Mouse (Mus musculus) liver, adult 2 months (tissue): ENCODE data around the gene Ntng2. TPM values are rescaled to one million over a fixed set of nuclear protein-coding genes. Genes with fewer than 3 reads are reported as not detected.

ENCODE experiments used
- DNase-seq: peaks from one replicate; pipeline ENCODE4 v3.0.0-alpha.2; 2011; ENCODE audit warnings: low read depth, low spot score; ENCODE audit errors: extremely low read depth
- H3K27ac ChIP-seq: fragments of 200-500 bp; replicated peaks from 2 replicates; pipeline ENCODE4 v1.5.1; 2012; ENCODE audit warnings: low read depth, mild to moderate bottlenecking, control low read depth, inconsistent platforms, low read length; ENCODE audit not compliant: insufficient read depth
- H3K27me3 ChIP-seq: fragments of 200-500 bp; 2 replicates; pipeline ENCODE4 v1.6.1; 2012; ENCODE audit warnings: mild to moderate bottlenecking, moderate library complexity, low read length, inconsistent platforms; ENCODE audit not compliant: control insufficient read depth, insufficient read depth
- H3K36me3 ChIP-seq: fragments of 200-500 bp; 2 replicates; pipeline ENCODE4 v1.6.1; 2012; ENCODE audit warnings: low read length, inconsistent platforms; ENCODE audit not compliant: control insufficient read depth, insufficient read depth
- H3K4me1 ChIP-seq: fragments of 200-500 bp; 2 replicates; pipeline ENCODE4 v1.6.1; 2011; ENCODE audit warnings: low read length; ENCODE audit not compliant: control insufficient read depth, insufficient read depth
- H3K4me3 ChIP-seq: fragments of 200-500 bp; 2 replicates; pipeline ENCODE4 v1.5.1; 2011; ENCODE audit warnings: low read depth, mild to moderate bottlenecking, control low read depth, low read length, moderate library complexity; ENCODE audit not compliant: insufficient read depth
- H3K79me2 ChIP-seq: fragments of 200-500 bp; 2 replicates; pipeline ENCODE4 v1.6.1; 2012; ENCODE audit warnings: inconsistent platforms, mild to moderate bottlenecking, low read length, moderate library complexity; ENCODE audit not compliant: control insufficient read depth, insufficient read depth
- H3K9ac ChIP-seq: fragments of 200-500 bp; 2 replicates; pipeline ENCODE4 v1.6.1; 2012; ENCODE audit warnings: low read depth, mild to moderate bottlenecking, control low read depth, inconsistent platforms, low read length
- CTCF ChIP-seq: fragments of 200-500 bp; IDR thresholded peaks from 2 replicates; pipeline ENCODE4 v1.5.1; 2011; ENCODE audit warnings: low read depth, low read length, control low read depth
- POLR2A ChIP-seq: fragments of 200-500 bp; IDR thresholded peaks from 2 replicates; pipeline ENCODE4 v1.6.1; 2011; ENCODE audit warnings: low read length, control low read depth; ENCODE audit not compliant: insufficient read depth; ENCODE audit errors: extremely low read depth
- WGBS: fragments of 180-500 bp; shearing (Covaris S2); methylation state at CpG from one replicate; pipeline ENCODE4 v1.1.7; 2018; 5-methylcytosine and 5-hydroxymethylcytosine counted together
- polyA plus RNA-seq: library from polyadenylated mRNA; depleted of rRNA; stranded (reverse); fragments of >200 nt; gene quantifications from 2 replicates; pipeline ENCODE4 v1.2.3, GENCODE M21; 2012; rRNA removed
- total RNA-seq: library from RNA; depleted of rRNA; stranded (reverse); fragments of >200 nt; gene quantifications from 2 replicates; pipeline ENCODE4 v1.2.3, GENCODE M21; 2014; rRNA removed

Gene Ntng2
- total RNA-seq (0.87 and 1.5 TPM in 2 replicates), polyA plus RNA-seq (4.0 and 5.1 TPM in 2 replicates)

DNA sequence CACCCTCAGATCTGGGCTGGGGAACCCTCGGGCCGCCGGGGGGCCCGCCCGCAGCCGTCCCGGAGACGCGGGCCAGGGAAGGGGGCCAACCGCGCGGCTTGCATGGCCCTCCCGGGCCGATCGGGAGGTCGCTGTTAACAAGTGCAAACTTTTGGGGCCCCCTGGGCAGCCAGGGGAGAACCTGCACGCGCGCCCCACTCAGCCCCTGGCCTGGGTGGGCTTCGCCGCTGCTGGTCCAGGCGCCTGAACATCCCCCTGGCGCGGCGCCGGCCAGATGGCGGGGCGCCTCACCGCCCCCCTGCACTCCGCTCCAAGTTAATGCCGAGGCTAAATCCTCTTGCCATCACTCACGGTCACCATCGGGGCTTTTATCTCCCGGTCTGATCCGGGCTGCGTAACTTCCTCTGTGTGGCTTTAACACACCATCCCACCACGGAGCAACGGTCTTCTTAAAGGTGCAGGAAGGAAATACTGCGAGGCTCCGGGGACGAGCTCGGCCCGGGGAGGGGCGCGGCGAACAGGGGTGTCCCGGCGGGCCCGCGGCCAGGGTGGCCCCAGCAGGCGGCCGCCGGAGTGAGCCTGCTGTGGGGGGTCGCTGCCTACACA lies at the start of gene Ntng2:
TSS of gene Ntng2 (minus strand) at position 407 of the 606 bp plus-strand sequence.
- DNase-seq = peak; percentile 14
- H3K9ac ChIP-seq = peak within 1 kb of the TSS; percentile 67
- H3K27ac ChIP-seq = peak within 1 kb of the TSS; percentile 59

DNA sequence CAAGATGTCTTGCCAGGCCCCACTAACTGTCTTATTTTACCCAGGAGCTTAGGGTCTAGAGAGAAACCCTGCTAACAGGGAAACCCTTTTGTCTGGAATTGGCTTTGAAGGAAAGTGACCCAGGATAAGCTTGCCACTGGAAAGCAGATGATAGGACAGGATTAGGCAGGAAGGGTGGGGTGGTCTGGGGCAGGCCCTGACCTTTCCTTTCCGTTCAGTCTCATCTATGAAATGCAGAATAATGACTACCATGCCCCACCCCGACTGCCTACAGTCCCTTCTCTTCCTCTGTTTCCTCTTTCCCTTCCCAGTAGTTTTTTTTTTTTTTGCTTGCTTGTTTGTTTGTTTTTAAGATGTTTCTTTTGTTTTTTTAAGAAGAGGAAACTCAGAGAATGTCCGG lies 42.8 kb upstream of the Ntng2 start:
- Histone ChIP-seq H3K4me1 (no peaks in the 10 kb centered on the region; the same call in 1 of the 2 replicates), H3K4me3 (no peak overlapping the region), H3K79me2 (no peaks in the 10 kb centered on the region), H3K9ac (no peak overlapping the region), H3K36me3 (no peaks in the 10 kb centered on the region), H3K27me3 (no peaks in the 10 kb centered on the region), H3K27ac (no peak overlapping the region)
- TF ChIP-seq CTCF = no peak
- TF ChIP-seq POLR2A = no peak
- 68% methylated on average over 3 of the region's 3 CpGs for WGBS
- DNase-seq = peak; percentile 10

More for the DNA sequence above, at the start of gene Ntng2:
- no peaks in the 10 kb centered on the region for H3K36me3 ChIP-seq
- no peaks in the 10 kb centered on the region for H3K79me2 ChIP-seq
- H3K4me3 ChIP-seq = peak within 1 kb of the TSS; percentile 62
- H3K27me3 ChIP-seq = peaks cover 7% of the 10 kb centered on the region
- 2% methylated on average over 53 of the region's 54 CpGs for WGBS
- no peaks in the 10 kb centered on the region for H3K4me1 ChIP-seq
- TF ChIP-seq CTCF (no peak), POLR2A (no peak)

DNA sequence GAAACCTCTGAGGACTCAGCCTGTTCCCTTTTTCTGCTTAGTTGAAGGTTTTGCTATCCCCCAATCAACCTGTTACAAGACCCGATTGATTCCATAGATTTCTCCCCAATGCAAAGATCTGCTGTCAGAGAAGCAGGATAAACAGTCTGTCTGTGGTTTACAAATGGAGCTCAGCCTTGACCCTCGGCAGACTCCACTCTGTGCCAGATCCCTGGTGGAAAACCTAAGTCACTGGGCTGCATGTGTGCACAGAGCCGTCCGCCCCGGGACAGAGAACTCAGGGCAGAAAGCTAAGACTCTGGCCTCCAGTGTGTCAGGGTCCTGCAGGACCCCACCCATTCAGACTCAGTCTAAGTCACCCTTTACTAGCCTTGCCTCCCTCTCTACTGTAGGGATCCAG lies 34.8 kb upstream of the Ntng2 start:
- WGBS = 49% methylated on average over 5 of the region's 5 CpGs
- no peaks in the 10 kb centered on the region for H3K79me2 ChIP-seq
- TF ChIP-seq CTCF = no peak
- TF ChIP-seq POLR2A = no peak
- H3K27me3 ChIP-seq = no peaks in the 10 kb centered on the region
- no peak for DNase-seq
- no peak overlapping the region for H3K27ac ChIP-seq
- no peak overlapping the region for H3K9ac ChIP-seq
- H3K4me1 ChIP-seq = no peaks in the 10 kb centered on the region
- no peak overlapping the region for H3K4me3 ChIP-seq
- no peaks in the 10 kb centered on the region for H3K36me3 ChIP-seq

DNA sequence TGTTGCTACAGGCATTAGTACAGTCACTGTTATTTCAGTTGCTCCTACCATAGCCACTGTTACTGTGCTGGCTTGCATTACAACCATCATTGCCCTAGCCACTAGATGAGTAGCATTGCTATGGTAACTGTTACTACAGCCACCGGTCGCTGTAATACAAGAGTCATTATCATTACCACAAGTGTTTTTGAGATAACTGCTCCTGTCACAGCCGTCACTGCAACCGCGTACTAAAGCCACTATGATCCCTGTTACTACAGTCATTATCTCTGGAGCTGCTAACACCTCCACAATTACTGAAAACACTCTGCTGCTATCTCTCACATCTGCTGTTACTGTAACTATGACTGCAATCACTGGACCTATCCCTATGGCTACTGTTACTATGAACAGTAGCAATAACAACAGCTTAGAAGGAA lies 24.9 kb upstream of the Ntng2 start:
- Histone ChIP-seq H3K27me3 (no peaks in the 10 kb centered on the region), H3K79me2 (no peaks in the 10 kb centered on the region), H3K9ac (no peak overlapping the region), H3K4me1 (no peaks in the 10 kb centered on the region), H3K36me3 (no peaks in the 10 kb centered on the region), H3K27ac (no peak overlapping the region), H3K4me3 (no peak overlapping the region)
- DNase-seq = no peak
- TF ChIP-seq CTCF (no peak), POLR2A (no peak)
- WGBS = 84% methylated on average over 5 of the region's 5 CpGs

DNA sequence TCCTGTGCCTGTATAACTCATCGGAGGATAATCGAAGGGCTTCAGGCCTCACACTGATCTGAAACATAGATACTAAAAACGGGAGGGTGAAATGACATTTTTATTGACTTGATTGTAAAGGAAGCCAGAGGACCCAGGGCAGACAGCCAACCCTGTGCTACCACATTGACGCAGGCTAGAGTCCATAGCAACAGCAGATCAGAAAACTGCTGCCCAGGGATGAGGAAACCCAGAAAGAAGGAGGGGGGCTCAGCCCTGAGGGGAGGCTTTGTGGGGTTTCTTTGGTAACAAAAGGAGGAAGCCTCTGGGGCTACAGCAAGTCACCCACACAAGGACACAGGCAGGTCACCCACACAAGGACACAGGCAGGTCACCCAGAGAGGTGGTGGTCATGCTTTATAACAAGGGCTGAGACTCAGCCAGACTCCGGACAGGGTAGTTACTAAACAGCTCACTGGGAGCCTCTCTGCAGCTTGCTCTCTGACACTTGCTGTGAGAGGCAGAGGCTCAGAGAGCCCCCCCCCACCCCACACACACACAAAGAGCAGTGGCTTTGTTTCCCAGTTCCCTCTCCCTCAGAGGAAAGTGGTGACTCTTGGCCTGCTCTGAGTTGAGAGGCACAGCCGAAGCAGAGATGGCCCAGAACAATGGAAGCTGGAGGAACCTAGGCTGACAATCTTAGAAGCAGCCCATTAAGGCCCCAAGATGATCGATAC lies 19.2 kb upstream of the Ntng2 start:
- TF ChIP-seq POLR2A = no peak
- no peak for TF ChIP-seq CTCF
- H3K36me3 ChIP-seq = no peaks in the 10 kb centered on the region
- WGBS = 54% methylated on average over 7 of the region's 7 CpGs
- no peaks in the 10 kb centered on the region for H3K79me2 ChIP-seq
- no peaks in the 10 kb centered on the region for H3K4me1 ChIP-seq
- H3K4me3 ChIP-seq = no peak overlapping the region
- no peak overlapping the region for H3K9ac ChIP-seq
- H3K27me3 ChIP-seq = no peaks in the 10 kb centered on the region
- no peak for DNase-seq
- no peak overlapping the region for H3K27ac ChIP-seq

DNA sequence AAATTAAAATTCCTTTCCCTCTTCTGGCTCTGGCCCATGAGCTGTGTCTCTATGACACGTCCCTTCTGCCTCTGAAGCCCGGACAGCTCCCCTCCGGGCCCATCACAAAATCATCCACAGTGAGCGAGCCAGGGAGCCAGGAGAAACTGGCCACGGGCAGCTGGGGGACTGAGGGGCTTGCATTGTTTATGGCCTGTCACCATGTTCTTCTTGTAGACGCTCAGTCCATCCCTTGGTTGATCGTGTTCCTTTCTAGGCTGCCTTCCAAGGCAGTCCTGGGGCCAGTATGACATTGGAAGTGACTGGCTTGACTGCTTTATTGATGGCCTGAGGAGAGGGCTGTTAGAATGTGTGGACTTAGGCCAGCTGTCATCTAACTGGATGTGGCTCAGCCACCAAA lies 18.3 kb upstream of the Ntng2 start:
- no peaks in the 10 kb centered on the region for H3K36me3 ChIP-seq
- H3K79me2 ChIP-seq = no peaks in the 10 kb centered on the region
- no peak for TF ChIP-seq CTCF
- H3K4me1 ChIP-seq = no peaks in the 10 kb centered on the region
- no peak overlapping the region for H3K27ac ChIP-seq
- H3K4me3 ChIP-seq = no peak overlapping the region
- no peak overlapping the region for H3K9ac ChIP-seq
- H3K27me3 ChIP-seq = no peaks in the 10 kb centered on the region
- WGBS = 80% methylated on average over 7 of the region's 7 CpGs
- no peak for DNase-seq
